Mouse (Mus musculus) urinary bladder, postnatal 36 days (tissue): Measurements from ENCODE around the gene Olfr371.

ENCODE experiments used
- DNase-seq, 2 experiments: peaks; one replicate each; pipeline ENCODE4 v3.0.0; 2022; ENCODE audit warnings: low spot score in 2 of 2, mixed read lengths in 1 of 2

Olfr371 gene

GRCm38 (mm10) chr8:85225688-85226087 is at the start of gene Olfr371:
TSS of gene Olfr371 (plus strand) at chr8:85225988.
- no peak for DNase-seq

GRCm38 (mm10) chr8:85192346-85192745 is 33.4 kb upstream of the Olfr371 start:
- no peak for DNase-seq

- no peak for DNase-seq
Observed at GRCm38 (mm10) chr8:85220220-85220619, 5.6 kb upstream of the Olfr371 start.

- no peak for DNase-seq
Observed at GRCm38 (mm10) chr8:85220992-85221391, 4.8 kb upstream of the Olfr371 start.

- no peak for DNase-seq
Observed at GRCm38 (mm10) chr8:85227297-85227696, 1.5 kb downstream of the Olfr371 start.
